Mouse (Mus musculus) adrenal gland, postnatal 10 days (tissue): ENCODE data around the gene Mctp2. TPM values are rescaled to one million over a fixed set of nuclear protein-coding genes. Genes with fewer than 3 reads are reported as not detected.

Experiments used
- DNase-seq: peaks from one replicate; pipeline ENCODE4 v3.0.0; 2021; ENCODE audit warnings: mixed read lengths
- long read RNA-seq, 2 experiments: library from polyadenylated mRNA; stranded (forward); transcript quantifications; one replicate each; pipeline ENCODE4 v2.0.0; 2021
- total RNA-seq, 2 experiments: library from RNA; stranded (reverse); gene quantifications; 2 replicates each; pipeline ENCODE4 v1.2.3; 2021

The Mctp2 gene
- total RNA-seq = 1 to 10 TPM; 1.4 to 2.7 TPM
- long read RNA-seq, experiment 1 = 0 reads
- long read RNA-seq, experiment 2 = 0 reads

DNA sequence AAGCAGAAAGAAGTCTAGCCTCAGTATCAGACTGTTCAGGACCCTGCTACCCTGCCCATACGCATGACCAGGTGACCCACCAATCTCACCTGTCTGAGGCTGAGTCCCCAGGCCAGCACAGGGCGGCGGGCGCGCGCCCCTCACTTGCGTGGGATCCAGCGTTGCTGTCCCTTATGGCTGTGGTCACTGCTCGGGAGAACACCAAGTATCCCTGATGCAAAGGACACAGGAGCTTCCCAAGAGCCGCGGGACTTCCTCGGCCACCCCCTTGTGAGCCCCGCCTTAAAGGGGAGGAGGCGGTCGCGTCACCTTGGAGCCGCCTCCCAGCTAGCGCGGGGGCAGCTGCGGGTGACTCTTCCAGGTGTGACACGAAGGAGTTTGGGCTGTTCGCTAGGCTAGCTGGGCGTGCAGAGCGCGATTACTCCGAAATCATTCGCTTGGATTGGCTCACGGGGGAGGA, at the start of gene Mctp2:
Mctp2 (minus strand) TSS at position 227 of the 460 bp plus-strand sequence.
- DNase-seq = peak; percentile 74

DNA sequence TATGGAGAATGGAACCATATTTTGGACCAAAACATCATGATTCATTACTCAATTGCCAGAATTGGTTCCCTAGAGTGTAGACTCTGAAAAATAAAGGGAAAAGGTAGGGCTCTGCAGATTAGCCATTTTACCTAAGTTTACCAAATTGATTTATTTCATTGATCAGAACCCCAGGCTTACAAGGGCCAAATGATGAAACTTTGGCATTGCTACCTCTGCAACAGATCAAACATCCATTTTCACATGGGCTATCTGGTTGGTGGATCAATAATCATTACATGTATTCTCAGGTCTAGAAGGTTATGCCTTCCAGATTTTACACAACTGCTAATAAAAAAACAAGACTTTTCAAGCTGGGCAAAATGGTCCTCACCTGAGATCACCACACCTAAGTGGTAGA, 39.5 kb upstream of the Mctp2 start:
- DNase-seq = no peak

DNA sequence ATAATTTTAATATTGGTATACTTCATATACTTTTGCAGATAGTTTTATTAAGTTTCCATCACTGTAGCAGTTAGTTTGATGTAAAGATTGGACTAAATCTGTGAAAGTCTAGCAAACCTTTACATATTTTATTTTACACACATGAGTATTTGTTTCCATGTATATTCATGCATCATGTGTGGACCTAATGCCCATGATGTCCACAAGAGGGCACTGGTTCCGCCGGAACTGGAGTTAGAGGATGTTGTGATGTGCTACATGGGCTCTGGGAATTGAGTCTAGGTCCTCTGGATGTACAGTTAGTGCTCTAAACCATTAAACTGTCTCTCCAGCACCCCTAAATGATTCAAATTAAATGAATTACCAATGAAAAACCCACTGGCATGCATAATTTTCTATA, 37.3 kb upstream of the Mctp2 start:
- DNase-seq = no peak

DNA sequence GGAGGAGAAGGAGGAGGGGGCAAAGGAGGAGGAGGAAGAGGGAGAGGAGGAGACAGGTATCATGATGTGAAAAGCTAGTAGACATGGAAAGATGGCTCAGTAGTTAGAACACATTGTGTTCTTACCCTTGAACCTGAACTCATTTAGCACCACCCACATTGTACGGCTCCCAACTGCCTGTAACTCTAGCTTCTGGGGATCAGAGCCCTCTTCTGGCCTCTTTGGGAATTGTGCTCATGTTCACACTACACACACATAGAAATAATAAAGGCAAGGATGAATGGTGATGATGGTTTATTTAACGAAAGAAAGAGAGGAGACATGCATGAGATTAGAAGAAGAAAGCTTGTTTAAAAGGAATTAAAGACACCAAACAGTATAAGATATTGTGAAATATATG, 36.4 kb upstream of the Mctp2 start:
- peak; percentile 3 for DNase-seq

DNA sequence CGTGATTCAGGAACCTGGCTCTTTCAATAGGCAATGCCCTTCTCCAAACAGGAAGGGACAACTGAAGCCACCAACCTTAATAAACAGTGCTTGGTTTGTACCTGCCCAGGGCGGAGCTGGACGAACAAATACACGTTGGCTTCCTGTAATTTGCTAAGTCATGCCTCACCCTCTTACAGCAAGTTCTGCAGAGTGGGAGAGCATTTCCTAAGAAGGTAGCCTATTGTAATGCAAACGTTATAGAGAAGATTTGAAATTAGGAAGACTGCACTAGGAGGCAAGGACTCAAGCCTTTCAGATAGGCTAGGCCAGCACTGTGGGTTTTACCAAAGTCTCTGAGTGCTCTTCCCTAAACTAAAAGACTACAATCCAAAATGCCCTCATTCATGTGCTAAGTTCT, 19.6 kb upstream of the Mctp2 start:
- DNase-seq = no peak

DNA sequence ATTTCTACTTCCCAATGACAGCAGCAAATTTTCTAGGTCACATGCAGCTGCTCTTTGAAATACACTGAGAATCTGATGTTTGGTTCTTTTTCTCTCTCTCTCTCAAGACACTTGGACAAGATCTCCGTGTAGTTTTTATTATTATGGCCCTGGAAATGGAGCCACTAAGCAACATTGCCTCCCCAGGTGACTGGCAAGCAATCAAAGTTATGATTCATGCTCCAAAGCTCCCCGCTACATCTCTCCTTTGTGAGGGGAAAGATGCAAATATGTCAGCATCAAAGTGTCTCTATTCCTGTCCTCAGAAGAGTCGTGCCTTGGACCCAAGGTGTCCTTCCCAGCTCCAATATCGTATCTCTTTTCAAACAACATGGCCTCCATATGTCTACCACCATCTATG, 14.5 kb upstream of the Mctp2 start:
- no peak for DNase-seq

DNA sequence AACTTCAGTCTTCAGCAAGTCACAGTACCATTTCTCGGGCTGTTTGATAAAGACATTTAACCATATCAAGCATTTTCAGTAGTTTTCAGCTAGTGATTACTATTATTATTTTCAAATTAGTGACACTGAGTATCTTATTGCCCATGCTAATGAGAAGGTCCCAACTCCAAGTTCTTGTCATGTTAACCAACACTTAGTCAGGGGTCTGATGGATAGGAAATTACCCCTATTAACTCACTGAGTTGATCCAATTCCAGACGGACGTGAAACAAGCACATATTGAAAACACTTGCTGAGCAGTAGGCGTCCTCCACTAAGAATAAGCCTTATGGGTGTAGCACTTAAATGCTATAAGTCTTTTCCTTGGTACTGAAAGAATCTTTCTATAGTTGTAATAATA, 14.0 kb upstream of the Mctp2 start:
- no peak for DNase-seq

DNA sequence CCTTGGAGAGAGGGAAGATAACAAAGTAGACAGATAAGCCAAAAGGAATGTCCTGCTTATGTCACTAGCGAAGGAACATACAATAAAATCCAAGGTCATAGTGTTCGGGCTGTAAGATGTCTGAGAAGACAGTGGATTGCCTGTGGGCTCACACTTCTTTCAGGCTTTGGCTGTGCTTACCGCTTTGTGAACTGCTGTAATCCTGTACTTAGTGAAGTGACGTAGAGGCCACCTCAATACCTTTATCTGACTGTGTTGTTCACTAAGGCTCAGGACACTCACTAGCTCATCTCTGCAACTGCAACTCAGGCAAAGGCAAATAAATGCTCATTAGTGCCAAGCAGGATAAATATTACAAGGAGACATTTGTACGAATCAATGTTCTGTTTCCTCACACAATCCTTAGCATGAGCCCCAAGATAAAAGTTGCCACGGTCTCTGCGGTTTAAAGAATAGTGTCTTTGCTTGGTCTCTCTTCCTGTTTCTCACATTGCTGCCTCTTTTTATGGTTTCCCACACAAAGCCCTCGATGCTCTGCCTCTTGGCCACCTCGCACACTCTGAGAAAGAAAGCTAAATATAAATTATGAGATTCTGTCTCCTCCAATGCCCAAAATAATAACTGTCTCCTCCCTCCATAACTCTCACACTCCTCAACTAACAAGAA, 8.1 kb upstream of the Mctp2 start:
- no peak for DNase-seq

DNA sequence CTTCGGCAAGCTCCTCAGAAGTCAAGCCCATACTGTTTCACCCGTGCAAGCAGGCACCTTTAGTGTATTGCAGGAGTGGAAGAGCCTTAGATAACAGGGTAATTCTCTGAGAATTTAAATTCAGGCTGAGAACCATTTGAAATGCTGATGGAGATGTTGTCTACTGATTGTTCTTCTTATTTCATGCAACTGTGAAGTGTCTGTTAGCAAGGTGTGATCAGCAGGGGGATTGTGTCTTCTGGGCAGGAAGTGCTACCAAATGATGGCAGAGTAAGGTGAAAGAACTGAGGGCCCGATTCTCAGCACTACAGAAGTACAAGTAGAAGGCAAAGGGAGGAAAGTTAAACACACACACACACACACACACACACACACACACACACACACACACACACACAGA, 7.5 kb upstream of the Mctp2 start:
- DNase-seq = peak; percentile 4

DNA sequence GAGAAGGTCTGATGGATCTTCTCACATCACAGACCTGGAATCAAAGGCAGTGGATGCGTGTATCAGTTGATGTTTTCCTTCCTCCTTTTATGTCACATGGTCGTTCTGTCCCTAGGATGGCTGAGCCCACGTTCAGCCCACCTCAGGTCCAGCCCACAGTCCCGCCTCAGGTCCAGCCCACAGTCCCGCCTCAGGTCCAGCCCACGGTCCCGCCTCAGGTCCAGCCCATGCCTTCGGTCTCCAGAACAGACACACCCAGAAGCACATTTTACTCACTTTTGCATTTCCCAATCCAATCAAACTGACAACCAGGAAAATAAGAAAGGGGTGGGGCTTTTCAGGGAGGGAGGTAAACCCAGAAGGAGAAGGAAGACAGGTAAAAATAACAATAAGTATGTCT, 5.2 kb upstream of the Mctp2 start:
- DNase-seq = no peak

DNA sequence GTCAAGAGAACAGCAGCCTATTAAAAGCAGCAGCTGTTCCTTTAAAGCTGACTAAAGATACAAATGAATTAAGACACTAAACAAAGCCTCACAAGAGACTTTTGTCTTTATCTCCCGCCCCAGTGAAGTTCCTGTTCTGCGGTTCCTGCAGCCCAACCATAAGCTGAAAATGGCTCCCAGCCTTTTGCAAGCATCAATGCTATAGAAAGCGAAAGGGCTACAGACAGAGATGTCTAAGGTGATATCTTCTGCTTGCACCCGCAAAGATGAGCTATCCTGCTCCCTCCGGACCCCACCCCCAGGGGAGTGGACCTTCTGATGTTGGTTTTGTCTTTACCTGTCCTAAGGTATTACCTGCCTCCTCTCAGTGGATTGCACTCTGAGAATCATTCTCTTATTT, 1.7 kb upstream of the Mctp2 start:
- DNase-seq = no peak

DNA sequence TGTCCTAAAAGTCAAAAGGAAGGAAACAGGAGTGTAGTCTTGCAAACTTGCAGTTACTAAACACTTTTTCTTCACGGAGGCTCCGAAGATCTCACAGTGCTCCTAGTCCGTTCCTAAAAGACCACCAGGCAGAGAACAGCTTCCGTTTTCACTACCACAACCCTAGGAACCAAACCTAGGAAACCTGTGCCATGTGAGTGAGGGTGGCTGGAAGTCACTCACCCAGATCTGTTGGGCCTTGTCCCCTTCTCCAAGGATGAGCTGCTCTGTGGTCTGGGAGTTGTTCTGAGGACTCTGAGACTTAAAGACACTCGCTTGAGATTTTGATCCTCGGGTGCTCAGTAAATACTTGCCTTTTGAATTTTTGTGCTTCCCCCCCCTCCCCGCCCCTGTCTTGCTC, 439 bp upstream of the Mctp2 start:
- no peak for DNase-seq

DNA sequence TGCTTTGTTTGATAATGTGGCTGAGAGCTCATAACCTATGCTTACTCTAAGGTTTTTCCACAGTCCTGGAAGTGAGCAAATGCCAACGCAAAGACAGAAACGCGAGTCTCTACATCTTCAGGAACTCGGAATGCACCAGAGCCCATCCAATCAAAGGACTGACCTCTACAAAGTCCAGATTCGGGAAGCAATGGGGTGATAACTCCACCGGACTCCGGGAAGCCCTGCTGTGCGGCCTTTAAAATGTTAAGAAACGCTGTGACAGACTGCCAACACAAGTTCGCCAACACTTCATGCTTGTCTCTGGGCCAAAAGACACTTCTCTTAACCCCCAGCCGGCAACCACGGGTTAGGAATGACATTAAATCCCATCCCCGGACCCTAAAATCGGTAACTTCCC, 437 bp downstream of the Mctp2 start:
- peak; percentile 7 for DNase-seq

DNA sequence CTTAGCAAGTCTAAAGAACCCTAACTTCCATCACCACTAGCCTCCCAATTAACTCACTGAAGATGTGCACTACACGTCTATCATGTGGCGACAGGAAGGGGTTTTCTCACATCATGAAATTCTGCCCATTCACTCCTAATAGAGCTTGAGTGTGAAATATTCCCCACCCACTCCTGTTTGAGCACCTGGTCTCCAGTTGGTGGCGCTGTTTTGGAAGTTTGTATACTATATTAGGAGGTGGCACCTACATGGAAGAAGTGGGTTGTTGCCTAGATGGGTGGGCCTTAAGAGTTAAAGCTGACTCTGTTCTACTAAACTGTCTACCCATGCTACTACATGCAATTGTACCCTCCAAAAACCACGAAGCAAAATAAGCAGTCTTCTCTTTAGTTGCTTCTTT, 4.7 kb downstream of the Mctp2 start:
- DNase-seq = no peak

DNA sequence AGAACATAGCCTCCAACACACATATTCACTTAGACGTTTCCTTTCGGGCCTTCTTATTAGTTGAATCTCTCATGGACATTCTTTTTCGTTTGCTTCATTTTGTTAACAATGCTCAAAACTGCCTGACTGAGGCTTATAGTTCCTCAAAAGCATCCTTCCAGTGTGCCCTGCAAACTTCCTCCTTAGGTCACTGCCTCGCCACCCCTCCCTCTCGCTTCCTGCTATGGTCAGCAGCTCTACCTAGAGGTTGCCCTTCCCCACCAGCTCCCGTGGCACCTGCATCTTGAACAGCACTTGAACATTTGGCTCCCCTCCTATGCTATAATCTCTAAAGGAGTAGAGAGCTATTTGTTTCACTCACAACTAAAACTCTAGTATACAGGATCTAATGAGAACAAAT, 6.7 kb downstream of the Mctp2 start:
- no peak for DNase-seq

DNA sequence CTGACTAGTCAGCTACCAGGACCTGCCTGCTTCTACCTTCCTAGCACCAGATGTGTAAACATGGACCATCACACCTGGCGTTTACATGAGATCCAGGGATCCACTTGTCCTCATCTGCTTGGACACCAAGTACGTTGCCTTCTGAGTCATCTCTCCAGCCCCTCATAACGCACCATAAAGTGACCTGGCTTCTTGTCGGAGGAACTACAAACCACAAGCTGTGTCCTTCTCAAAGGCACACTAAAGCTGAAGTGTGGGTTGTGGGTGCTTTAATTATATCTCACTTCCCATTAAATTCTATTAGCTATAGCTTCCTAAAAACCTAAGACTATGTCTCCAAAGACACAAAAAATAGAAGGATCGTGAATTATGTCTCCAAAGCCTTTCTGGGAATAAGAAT, 9.4 kb downstream of the Mctp2 start:
- DNase-seq = no peak

DNA sequence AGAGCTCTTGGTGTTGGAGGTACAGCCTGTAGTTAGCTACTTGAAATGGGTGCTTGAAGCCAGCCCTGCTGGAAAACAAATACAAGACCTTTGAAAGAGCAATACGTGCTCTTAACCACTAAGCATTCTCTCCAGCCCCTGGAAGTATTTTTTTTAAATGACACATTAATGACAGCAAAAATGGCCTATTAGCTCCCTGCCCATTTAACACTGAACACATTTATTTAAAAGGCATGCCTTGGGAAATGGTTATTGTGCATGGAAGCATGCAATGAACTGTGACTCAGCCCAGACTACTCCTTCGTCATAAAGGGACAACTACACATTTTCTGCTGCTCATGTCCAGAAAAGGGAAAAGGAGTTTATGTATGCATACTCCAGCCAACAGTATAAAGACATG, 10.2 kb downstream of the Mctp2 start:
- no peak for DNase-seq

DNA sequence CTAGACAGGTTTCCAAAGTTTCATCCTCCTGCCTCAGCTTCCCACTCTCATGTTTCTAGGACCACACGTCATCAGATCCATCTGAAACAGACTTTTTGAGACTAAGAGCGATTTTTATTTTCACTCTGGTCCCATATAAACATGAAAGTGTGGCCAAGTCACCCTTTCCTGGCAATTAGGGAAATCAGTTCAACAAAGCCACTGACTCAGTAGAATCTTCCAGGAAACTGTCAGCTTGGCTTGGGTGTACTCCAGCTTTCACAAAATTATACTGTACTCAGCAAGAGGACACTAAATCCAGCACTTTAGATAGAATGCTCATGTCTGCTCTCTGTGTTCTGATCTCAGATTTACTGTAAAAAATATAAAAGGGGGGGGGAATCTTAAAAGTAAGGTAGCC, 11.5 kb downstream of the Mctp2 start:
- no peak for DNase-seq

DNA sequence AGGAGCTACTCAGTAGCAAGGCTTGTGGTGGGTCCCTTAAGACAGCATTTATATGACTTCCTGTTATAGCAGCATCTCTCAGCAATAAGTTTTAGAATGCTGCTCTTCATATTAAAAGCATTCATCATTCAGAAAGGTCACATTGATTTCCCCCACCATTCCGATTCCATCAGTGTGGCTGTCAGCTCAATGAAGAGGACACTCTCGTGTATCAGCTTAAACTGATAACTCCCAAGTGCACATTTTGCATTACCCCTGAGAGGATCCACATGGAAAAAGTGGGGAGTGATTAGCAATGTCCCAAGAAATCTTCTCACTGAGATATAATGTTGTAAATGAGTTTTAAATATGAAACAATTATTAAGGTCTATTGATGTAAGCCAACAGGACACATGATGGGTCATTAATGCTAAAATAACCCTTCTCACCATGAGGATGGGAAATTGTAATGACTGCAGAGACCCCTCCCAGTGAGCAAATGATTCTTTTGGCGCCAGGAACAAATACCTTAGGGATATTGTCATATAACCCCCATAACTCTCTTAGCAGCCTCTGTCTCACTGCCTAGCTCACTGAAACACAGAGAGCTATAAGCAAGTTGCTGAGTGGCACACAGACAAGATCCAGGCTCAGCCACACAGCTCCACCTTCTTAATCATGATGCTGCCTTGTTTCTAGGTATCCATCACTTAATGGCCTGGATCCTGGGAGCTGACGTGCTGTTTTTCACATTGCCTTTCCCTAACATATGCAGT, 12.4 kb downstream of the Mctp2 start:
- no peak for DNase-seq

DNA sequence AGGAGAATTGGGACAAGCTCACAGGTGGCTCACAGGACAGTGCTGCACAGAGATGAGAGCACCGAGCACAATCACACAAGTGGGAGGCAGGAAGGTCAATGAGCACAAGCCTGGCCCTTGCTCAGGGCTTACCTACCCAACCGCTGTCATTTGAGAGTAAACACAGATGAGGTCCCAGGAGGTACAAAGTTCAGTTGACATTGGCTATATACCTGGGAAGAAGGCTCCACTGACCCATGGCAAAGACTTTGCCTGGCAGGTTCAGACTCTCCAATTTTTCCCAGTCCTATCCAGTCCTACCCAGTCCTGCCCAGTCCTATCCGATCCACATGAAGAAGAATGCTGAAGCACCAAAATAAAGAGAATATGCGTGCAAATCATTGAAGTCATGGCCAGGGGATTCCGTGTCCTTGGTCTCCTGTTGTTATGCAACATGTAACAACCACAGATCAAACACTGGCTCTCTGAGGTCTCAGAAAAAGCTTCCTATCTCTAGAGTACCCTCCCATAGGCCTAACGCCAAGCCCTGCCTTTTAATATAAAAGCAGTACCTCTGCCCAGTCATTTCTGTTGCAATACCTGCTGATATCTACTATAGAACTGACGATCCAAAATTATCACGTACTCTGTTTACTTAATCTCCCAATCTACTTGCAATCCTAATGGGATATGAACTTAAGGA, 14.0 kb downstream of the Mctp2 start:
- DNase-seq = peak; percentile 4

DNA sequence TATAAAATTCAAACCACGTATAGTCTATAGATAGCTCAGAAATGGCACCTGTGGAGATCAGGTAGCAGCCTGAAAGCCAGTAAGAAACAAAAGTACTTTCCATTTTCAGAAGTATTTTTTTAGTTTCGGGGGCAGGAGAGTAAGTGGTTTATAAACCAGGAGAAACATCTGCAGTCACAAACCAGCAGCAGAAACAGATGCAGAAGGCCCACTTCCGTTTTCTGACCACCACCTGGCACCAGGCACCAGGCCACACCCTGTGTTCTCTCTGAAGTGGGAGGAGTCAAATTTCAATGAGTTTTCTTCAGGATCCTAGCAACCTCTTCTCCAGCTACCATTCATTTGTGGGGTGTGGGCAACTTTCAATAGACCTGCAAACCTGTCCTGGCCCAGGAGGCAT, 25.7 kb downstream of the Mctp2 start:
- DNase-seq = no peak

DNA sequence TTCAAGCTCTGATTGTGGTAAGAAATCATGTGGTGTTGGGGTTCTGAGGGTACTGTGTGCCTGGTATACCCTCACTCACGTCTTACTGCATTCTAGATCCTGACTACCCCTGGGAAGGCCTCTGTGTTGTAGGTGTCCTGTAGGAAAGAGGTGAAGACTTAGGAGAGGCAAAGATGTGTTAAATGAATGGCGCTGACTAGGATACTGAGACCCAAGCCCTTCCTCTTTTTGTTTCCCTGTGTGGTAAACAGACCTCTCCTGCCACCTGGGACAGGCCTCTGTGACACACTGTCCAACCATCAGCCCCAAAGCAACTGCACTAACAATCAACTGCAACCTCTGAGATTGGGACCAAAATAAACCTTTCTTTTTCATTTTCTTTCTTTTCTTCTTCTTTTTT, 28.0 kb downstream of the Mctp2 start:
- DNase-seq = no peak

DNA sequence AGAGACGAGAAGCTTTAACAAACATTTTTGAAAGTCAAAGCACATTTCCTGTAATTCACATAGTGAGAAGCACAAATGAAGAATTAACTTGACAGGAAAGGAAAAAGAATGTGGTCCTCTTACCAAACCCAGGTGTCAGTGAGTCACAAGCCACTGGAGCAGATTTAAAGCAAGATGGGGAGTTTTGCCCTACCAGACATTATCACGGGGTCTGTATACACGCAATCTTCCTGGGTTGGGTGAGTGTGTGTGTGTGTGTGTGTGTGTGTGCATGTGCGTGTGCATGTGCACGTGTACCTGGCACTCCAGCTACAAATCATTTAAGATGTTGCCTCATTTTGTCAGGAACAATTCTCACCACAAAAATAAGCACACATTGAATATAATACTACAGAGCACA, 30.9 kb downstream of the Mctp2 start:
- no peak for DNase-seq

DNA sequence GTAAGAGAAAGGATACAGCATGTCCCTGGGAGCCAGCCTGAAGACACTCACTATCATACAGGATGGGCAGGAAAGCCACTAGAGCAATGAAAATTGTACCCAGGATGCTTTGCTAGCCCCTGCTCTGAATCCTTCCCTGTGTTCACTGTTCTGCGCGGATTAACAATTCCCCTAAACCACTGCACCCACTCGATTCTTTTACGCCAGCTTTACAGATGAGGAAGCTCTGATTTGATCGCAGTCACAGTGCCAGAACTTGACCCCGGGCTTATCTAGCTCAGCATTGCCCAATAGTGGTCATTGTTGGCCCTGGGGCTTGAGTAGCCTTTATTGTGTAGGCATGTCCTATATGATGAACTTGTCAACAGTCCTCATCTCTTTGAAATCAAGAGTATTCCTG, 34.9 kb downstream of the Mctp2 start:
- no peak for DNase-seq
